Mouse (Mus musculus) embryonic fibroblast, embryonic 13.5 days (primary cell): Measurements from ENCODE around the gene Cacnb4.

Experiments used
- CTCF ChIP-seq: IDR thresholded peaks from 2 replicates; pipeline ENCODE4 v1.5.1; 2011; ENCODE audit warnings: mild to moderate bottlenecking, control low read depth, low read length, moderate library complexity, borderline replicate concordance; ENCODE audit not compliant: insufficient read depth
- POLR2A ChIP-seq: IDR thresholded peaks from 2 replicates; pipeline ENCODE4 v1.6.1; 2011; ENCODE audit warnings: low read depth, mild to moderate bottlenecking, control low read depth, low read length, moderate library complexity

DNA sequence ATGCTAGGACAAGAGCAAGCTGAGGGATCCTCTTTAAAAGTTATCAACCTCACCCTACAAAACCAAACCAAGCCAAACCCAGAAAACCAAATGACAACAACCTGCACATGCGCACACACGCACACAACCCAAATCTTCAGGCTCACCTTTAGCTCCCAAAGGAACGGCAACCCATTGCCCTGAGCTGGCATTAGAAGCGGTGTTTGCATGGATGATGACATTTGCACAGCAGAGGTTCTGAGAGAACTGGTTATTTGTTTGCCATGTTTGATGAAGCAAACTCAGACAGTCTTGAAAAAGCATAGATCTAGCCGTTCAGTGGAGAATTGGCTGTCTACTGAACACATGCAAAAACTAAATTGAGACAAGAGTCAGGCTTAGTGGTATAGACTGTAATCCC, 198.1 kb downstream of the Cacnb4 start:
- no peak for TF ChIP-seq CTCF
- TF ChIP-seq POLR2A, result no peak
